Mouse (Mus musculus) right cerebral cortex, postnatal 14 days (tissue): ENCODE data around the gene Dynlt3.
"Not testable (repeated sequence)": the region's sequence is repeated elsewhere in the genome, so short reads cannot be mapped to it uniquely, and the experiment has no call there.

Source experiments
- DNase-seq: peaks from one replicate; pipeline ENCODE4 v3.0.0; 2022

The Dynlt3 gene

GRCm38 (mm10) chrX:9662391-9663111, at the start of gene Dynlt3:
Gene Dynlt3 (minus strand): TSS chrX:9663003.
- peak; percentile 44 for DNase-seq

GRCm38 (mm10) chrX:9699815-9700214, 37.0 kb upstream of the Dynlt3 start:
- no peak for DNase-seq

GRCm38 (mm10) chrX:9695997-9696396, 33.2 kb upstream of the Dynlt3 start:
- DNase-seq = no peak

- DNase-seq = no peak
Measured at GRCm38 (mm10) chrX:9672040-9672439, 9.2 kb upstream of the Dynlt3 start.

GRCm38 (mm10) chrX:9671418-9671817, 8.6 kb upstream of the Dynlt3 start:
- DNase-seq = no peak

- DNase-seq = no peak
Measured at GRCm38 (mm10) chrX:9652806-9653205, 10.0 kb downstream of the Dynlt3 start.

- DNase-seq = not testable (repeated sequence)
Measured at GRCm38 (mm10) chrX:9640594-9640993, 22.2 kb downstream of the Dynlt3 start.

- not testable (repeated sequence) for DNase-seq
Measured at GRCm38 (mm10) chrX:9640126-9640525, 22.7 kb downstream of the Dynlt3 start.
